ENCODE assay signal across 8 mouse cellular contexts in the genomic region with DNA sequence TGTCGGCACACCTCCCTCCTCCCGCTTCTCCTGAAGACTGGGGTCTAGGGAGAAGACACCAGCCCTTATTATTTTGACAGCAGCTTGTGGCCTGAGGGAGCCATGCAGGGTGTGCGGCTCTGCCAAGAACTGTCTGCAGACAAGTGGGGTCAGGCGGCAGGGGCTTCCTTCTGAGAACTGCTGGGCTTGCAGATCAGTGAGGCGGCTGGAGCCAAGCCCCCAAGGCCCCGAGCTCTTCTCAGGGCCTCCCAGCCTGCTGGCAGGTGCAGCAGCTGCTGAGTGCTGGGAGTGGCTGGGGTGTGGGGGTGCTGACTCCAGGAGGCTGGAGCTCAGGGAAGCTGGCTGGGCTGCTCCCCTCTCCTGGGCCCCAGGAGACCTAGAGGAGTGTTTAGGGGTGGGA. TPM values are rescaled to one million over a fixed set of nuclear protein-coding genes. Genes with fewer than 3 reads are reported as not detected.
A peak's percentile ranks its signal among the peaks of the same experiment; 100 is the strongest.
DNase-seq lines count a peak whose midpoint lies in the region; ATAC-seq lines count a peak whose summit lies in the region.

No protein-coding gene starts in this region.

- WGBS in lung, embryonic 16.5 days: 43% methylated on average over 6 of the region's 6 CpGs
- WGBS in limb, embryonic 11.5 days: 68% methylated on average over 6 of the region's 6 CpGs
- 34% methylated on average over 6 of the region's 6 CpGs for WGBS in stomach, embryonic 15.5 days

- peak overlapping the region; percentile 90 for H3K27ac ChIP-seq in lung, embryonic 16.5 days (ENCODE audit: low read length)
- H3K27ac ChIP-seq in limb, embryonic 11.5 days (replicated peaks; ENCODE audit: low read depth, low read length): no peak overlapping the region
- H3K27ac ChIP-seq in stomach, embryonic 15.5 days: peak overlapping the region; percentile 88

- H3K9me3 ChIP-seq in lung, embryonic 16.5 days (ENCODE audit: control insufficient read depth, low read length): no peaks in the 10 kb centered on the region
- H3K9me3 ChIP-seq in limb, embryonic 11.5 days (ENCODE audit: control insufficient read depth, low read length): no peaks in the 10 kb centered on the region
- no peaks in the 10 kb centered on the region for H3K9me3 ChIP-seq in stomach, embryonic 15.5 days

- H3K27me3 ChIP-seq in lung, embryonic 16.5 days (ENCODE audit: control insufficient read depth, insufficient read depth, low read depth, low read length): no peaks in the 10 kb centered on the region
- H3K27me3 ChIP-seq in limb, embryonic 11.5 days (ENCODE audit: control insufficient read depth, insufficient read depth, low read length): no peaks in the 10 kb centered on the region
- no peaks in the 10 kb centered on the region for H3K27me3 ChIP-seq in stomach, embryonic 15.5 days (replicated peaks)

- H3K9ac ChIP-seq in lung, embryonic 16.5 days (ENCODE audit: low read length): 0 out of 2 replicates have a peak overlapping the region, but pooled peaks have one; percentile 24
- H3K9ac ChIP-seq in limb, embryonic 11.5 days (ENCODE audit: low read length): no peak overlapping the region
- no peak overlapping the region for H3K9ac ChIP-seq in stomach, embryonic 15.5 days

- no peaks in the 10 kb centered on the region for H3K36me3 ChIP-seq in lung, embryonic 16.5 days (ENCODE audit: control insufficient read depth, insufficient read depth, low read length)
- no peaks in the 10 kb centered on the region; the same call in 1 of the 2 replicates for H3K36me3 ChIP-seq in limb, embryonic 11.5 days (ENCODE audit: control insufficient read depth, insufficient read depth, low read length)
- H3K36me3 ChIP-seq in stomach, embryonic 15.5 days: peaks cover 9% of the 10 kb centered on the region; the same call in 1 of the 2 replicates

- ATAC-seq in lung, embryonic 16.5 days (ENCODE audit: low read depth): peak; percentile 74
- ATAC-seq in limb, embryonic 11.5 days (ENCODE audit: insufficient number of reproducible peaks, low FRiP score, low TSS enrichment, low read depth): no peak
- peak; percentile 73 for ATAC-seq in stomach, embryonic 15.5 days (ENCODE audit: insufficient read depth, low FRiP score, low read depth)
- ATAC-seq in frontal cortex, adult (ENCODE audit: low TSS enrichment): no peak

- no peak overlapping the region for H3K4me2 ChIP-seq in lung, embryonic 16.5 days (ENCODE audit: low read depth, low read length)
- H3K4me2 ChIP-seq in limb, embryonic 11.5 days (ENCODE audit: low read depth, severe bottlenecking): no peak overlapping the region
- H3K4me2 ChIP-seq in stomach, embryonic 15.5 days: 0 out of 2 replicates have a peak overlapping the region, but pooled peaks have one; percentile 17

- no peak overlapping the region for H3K4me3 ChIP-seq in lung, embryonic 16.5 days (ENCODE audit: low read length)
- no peak overlapping the region for H3K4me3 ChIP-seq in limb, embryonic 11.5 days (ENCODE audit: low read depth, low read length)
- H3K4me3 ChIP-seq in stomach, embryonic 15.5 days (replicated peaks): no peak overlapping the region

- peaks cover 35% of the 10 kb centered on the region for H3K4me1 ChIP-seq in lung, embryonic 16.5 days (replicated peaks; ENCODE audit: control insufficient read depth, insufficient read depth, low read length)
- peaks cover 26% of the 10 kb centered on the region for H3K4me1 ChIP-seq in limb, embryonic 11.5 days (ENCODE audit: control insufficient read depth, insufficient read depth, low read length)
- H3K4me1 ChIP-seq in stomach, embryonic 15.5 days: peaks cover 52% of the 10 kb centered on the region

- peak; percentile 69 for DNase-seq in cerebellum, adult 9-11 months
- no peak for DNase-seq in cerebellum, adult 18-20 months
- no peak for DNase-seq in lung, postnatal 25 days (ENCODE audit: low spot score)
- DNase-seq in limb, embryonic 11.5 days (ENCODE audit: low spot score): peak; percentile 34
- no peak for DNase-seq in natural killer cell, adult 2 months (ENCODE audit: low spot score in 2 of 2)

RNA-seq across cellular contexts. Expression of a gene that starts 31.1 kb away (rescaled TPM):
- polyA plus RNA-seq in lung, embryonic 16.5 days (2015; fragmentation: Nextera tagmentation; extraction: Ambion mirVana): 13.9 and 15.4 TPM in 2 replicates
- 16.6 and 19.8 TPM in 2 replicates for polyA plus RNA-seq in limb, embryonic 11.5 days (2014; fragmentation: Nextera tagmentation; extraction: Ambion mirVana)
- 15.4 and 18.8 TPM in 2 replicates for polyA plus RNA-seq in stomach, embryonic 15.5 days (2015; fragmentation: Nextera tagmentation; extraction: Ambion mirVana)

RNA-seq across cellular contexts. Expression of a gene that starts 34.9 kb away (rescaled TPM):
- 0.68 and 0.75 TPM in 2 replicates for polyA plus RNA-seq in lung, embryonic 16.5 days (2015; fragmentation: Nextera tagmentation; extraction: Ambion mirVana)
- 0.43 and 0.50 TPM in 2 replicates for polyA plus RNA-seq in limb, embryonic 11.5 days (2014; fragmentation: Nextera tagmentation; extraction: Ambion mirVana)
- polyA plus RNA-seq in stomach, embryonic 15.5 days (2015; fragmentation: Nextera tagmentation; extraction: Ambion mirVana): 0.22 and 0.28 TPM in 2 replicates

RNA-seq across cellular contexts. Expression of a gene that starts 55.2 kb away (rescaled TPM):
- polyA plus RNA-seq in lung, embryonic 16.5 days (2015; fragmentation: Nextera tagmentation; extraction: Ambion mirVana): 8.7 and 10.5 TPM in 2 replicates
- 23.2 and 25.1 TPM in 2 replicates for polyA plus RNA-seq in limb, embryonic 11.5 days (2014; fragmentation: Nextera tagmentation; extraction: Ambion mirVana)
- polyA plus RNA-seq in stomach, embryonic 15.5 days (2015; fragmentation: Nextera tagmentation; extraction: Ambion mirVana): 16.1 and 17.5 TPM in 2 replicates

Comparison
In these comparisons a context has a peak if more than half of its experiments do, and no peak if none do; other contexts are left out.
1. DNase-seq: peak in cerebellum, adult 9-11 months (single experiment) and limb, embryonic 11.5 days (single experiment); none in cerebellum, adult 18-20 months (0 of 2), lung, postnatal 25 days (single experiment) and natural killer cell, adult 2 months (0 of 2).
2. ATAC-seq: peak in lung, embryonic 16.5 days (single experiment) and stomach, embryonic 15.5 days (single experiment); none in limb, embryonic 11.5 days (single experiment) and frontal cortex, adult (single experiment).